Mouse (Mus musculus) heart, embryonic 12.5 days (tissue): ENCODE results near the gene Lao1. TPM values are rescaled to one million over a fixed set of nuclear protein-coding genes. Genes with fewer than 3 reads are reported as not detected.
"Not testable (repeated sequence)": the region's sequence is repeated elsewhere in the genome, so short reads cannot be mapped to it uniquely, and the experiment has no call there.

Experiments used
- ATAC-seq: fragments of 200-750 bp; cut with Nextera tagmentation; 2 replicates; pipeline ENCODE4 v1.8.0; 2017; ENCODE audit warnings: moderate TSS enrichment, moderate library complexity; ENCODE audit not compliant: insufficient number of reproducible peaks, low FRiP score
- H3K27ac ChIP-seq: fragments of 300-500 bp; sonication (generic); 2 replicates; pipeline ENCODE4 v1.5.1; 2016; ENCODE audit warnings: mild to moderate bottlenecking, moderate library complexity; ENCODE audit not compliant: poor library complexity, severe bottlenecking
- H3K27me3 ChIP-seq: fragments of 300-500 bp; sonication (generic); replicated peaks from 2 replicates; pipeline ENCODE4 v1.6.1; 2016; ENCODE audit warnings: mild to moderate bottlenecking, moderate library complexity
- H3K36me3 ChIP-seq: fragments of 300-500 bp; sonication (generic); 2 replicates; pipeline ENCODE4 v1.6.1; 2016; ENCODE audit warnings: mild to moderate bottlenecking, moderate library complexity
- H3K4me1 ChIP-seq: fragments of 300-500 bp; sonication (generic); replicated peaks from 2 replicates; pipeline ENCODE4 v1.6.1; 2016; ENCODE audit warnings: mild to moderate bottlenecking
- H3K4me2 ChIP-seq: fragments of 300-500 bp; sonication (generic); 2 replicates; pipeline ENCODE4 v1.6.1; 2016; ENCODE audit warnings: mild to moderate bottlenecking, moderate library complexity
- H3K4me3 ChIP-seq: fragments of 300-500 bp; sonication (generic); 2 replicates; pipeline ENCODE4 v1.5.1; 2016; ENCODE audit warnings: mild to moderate bottlenecking
- H3K9ac ChIP-seq: fragments of 300-500 bp; sonication (generic); 2 replicates; pipeline ENCODE4 v1.6.1; 2016; ENCODE audit warnings: mild to moderate bottlenecking, moderate library complexity
- H3K9me3 ChIP-seq: fragments of 300-500 bp; sonication (generic); replicated peaks from 2 replicates; pipeline ENCODE4 v1.6.1; 2016; ENCODE audit warnings: mild to moderate bottlenecking, moderate library complexity
- WGBS: fragments of 180-500 bp; shearing (Covaris S2); methylation state at CpG from one replicate; pipeline ENCODE4 v1.1.7; 2016; 5-methylcytosine and 5-hydroxymethylcytosine counted together
- polyA plus RNA-seq: library from polyadenylated mRNA; unstranded; fragments of >200 nt; fragmentation: Nextera tagmentation; extraction: Ambion mirVana; gene quantifications from 2 replicates; pipeline ENCODE4 v1.2.1, GENCODE M21; 2016

Gene Lao1
- not detected in 2 replicates for polyA plus RNA-seq

DNA sequence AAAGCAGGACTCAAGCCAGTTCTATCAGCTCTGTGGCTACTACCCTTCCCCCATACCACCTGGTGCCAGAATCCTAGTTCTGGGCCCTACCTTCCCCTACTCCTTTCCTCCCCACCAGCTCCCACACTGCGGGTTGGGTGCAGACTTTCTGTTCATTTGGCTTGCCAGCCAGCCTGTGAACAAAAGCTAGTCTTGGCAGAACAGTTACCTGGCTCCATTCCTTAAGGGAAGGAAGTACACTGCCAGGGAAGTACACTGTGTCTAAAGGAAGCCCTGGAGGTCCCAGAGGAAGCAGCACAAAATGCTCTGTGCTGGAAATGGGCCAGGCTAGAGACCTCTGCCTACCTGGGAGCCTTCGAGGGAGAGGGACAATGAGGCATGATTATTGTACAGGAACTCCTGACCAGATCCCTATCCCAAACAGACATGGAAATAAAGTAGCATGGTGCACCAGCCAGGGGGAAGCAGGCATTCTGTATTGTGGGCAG, at the start of gene Lao1:
Lao1 (plus strand) TSS at position 438 of the 488 bp plus-strand sequence.
- H3K9ac ChIP-seq, result no peak within 1 kb of the TSS
- no peak for ATAC-seq
- H3K4me1 ChIP-seq, result no peaks in the 10 kb centered on the region
- no peak within 1 kb of the TSS for H3K4me2 ChIP-seq
- WGBS, result 73% methylated on average over 2 of the region's 2 CpGs
- H3K27me3 ChIP-seq, result no peaks in the 10 kb centered on the region
- no peaks in the 10 kb centered on the region for H3K36me3 ChIP-seq
- H3K9me3 ChIP-seq, result no peaks in the 10 kb centered on the region
- H3K27ac ChIP-seq, result no peak within 1 kb of the TSS
- H3K4me3 ChIP-seq, result no peak within 1 kb of the TSS

DNA sequence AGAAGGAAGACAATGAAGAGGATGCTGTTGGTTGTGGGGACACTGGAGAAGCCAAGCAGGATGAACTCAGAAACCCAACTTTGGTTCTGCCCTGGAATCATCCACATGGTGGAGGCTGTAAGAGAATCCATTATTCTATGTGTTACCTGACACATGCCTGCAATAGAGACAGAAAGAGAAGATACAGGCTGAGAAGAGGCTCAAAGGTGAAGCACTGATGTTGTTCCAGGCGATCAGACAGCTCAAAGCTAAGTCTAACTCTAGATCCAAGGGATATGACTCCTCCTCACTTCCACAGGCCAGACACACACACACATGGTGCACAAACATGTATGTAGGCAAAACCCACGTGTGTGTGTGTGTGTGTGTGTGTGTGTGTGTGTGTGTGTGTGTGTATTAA, 44.0 kb upstream of the Lao1 start, which contains the start of gene Olfr1329:
Olfr1329 (minus strand) TSS at position 101 of the 400 bp plus-strand sequence.
- not testable (repeated sequence) for ATAC-seq, H3K9ac ChIP-seq, H3K9me3 ChIP-seq, H3K27ac ChIP-seq, H3K4me1 ChIP-seq, H3K4me2 ChIP-seq, H3K27me3 ChIP-seq, H3K4me3 ChIP-seq, H3K36me3 ChIP-seq
- WGBS, result 42% methylated on average over 2 of the region's 2 CpGs

GRCm38 (mm10) chr4:118931326-118931725, 30.1 kb upstream of the Lao1 start:
- H3K27me3 ChIP-seq, ATAC-seq, H3K4me1 ChIP-seq, H3K9me3 ChIP-seq, H3K4me3 ChIP-seq, H3K9ac ChIP-seq, H3K36me3 ChIP-seq, H3K4me2 ChIP-seq, H3K27ac ChIP-seq: not testable (repeated sequence)
- WGBS, result 83% methylated on average over 3 of the region's 3 CpGs

DNA sequence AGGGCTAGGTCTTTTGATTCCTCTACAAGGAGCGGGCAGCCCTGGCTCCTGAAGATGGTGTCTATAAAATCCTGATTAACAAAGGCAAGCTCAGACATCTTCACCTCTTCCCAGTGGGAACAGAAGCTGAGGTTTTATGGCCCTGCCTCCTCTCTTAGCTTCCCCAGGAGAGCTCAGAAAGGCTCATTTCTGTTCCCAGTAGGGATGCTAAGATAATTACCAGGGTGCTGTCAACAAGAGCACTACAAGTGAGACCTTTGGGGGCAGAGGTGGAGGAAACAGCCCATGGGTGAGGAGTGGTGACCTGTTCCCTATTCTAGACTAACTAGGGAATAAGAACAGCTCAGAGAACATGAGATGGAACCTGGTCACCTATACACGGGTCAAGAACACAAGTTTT, 22.9 kb upstream of the Lao1 start, which contains the start of gene Olfr1328:
Olfr1328 (minus strand) TSS at position 101 of the 400 bp plus-strand sequence.
- H3K4me3 ChIP-seq, result no peak within 1 kb of the TSS
- ATAC-seq, result no peak
- no peak within 1 kb of the TSS for H3K4me2 ChIP-seq
- no peak within 1 kb of the TSS for H3K27ac ChIP-seq
- no peaks in the 10 kb centered on the region for H3K36me3 ChIP-seq
- H3K9ac ChIP-seq, result no peak within 1 kb of the TSS
- no peaks in the 10 kb centered on the region for H3K4me1 ChIP-seq
- WGBS, result 70% methylated on average over 2 of the region's 2 CpGs
- H3K9me3 ChIP-seq, result no peaks in the 10 kb centered on the region
- no peaks in the 10 kb centered on the region for H3K27me3 ChIP-seq

DNA sequence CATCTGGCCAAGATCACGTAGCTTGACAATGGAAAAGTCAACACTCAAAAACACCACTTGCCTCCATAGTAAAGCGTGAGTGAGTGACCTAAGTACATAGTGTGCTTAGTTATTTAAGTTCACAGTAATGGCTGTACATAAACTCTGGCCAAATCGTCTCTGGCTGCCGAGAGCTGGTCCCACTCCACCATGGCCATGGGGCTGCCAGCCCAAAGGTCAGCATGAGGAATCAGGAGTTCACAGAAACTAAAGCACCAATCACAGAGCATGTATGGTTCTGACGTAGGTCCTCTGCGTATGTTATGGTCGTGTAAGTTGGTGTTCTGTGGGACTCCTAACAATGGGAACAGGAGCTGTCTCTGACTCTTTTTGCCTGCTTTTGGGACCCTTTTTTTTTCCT, 2.6 kb upstream of the Lao1 start:
- WGBS, result 75% methylated on average over 7 of the region's 7 CpGs
- H3K36me3 ChIP-seq, result no peaks in the 10 kb centered on the region
- no peak overlapping the region for H3K27ac ChIP-seq
- H3K27me3 ChIP-seq, result no peaks in the 10 kb centered on the region
- H3K4me2 ChIP-seq, result no peak overlapping the region
- no peak overlapping the region for H3K4me3 ChIP-seq
- no peak for ATAC-seq
- no peaks in the 10 kb centered on the region for H3K4me1 ChIP-seq
- H3K9me3 ChIP-seq, result no peaks in the 10 kb centered on the region
- no peak overlapping the region for H3K9ac ChIP-seq

GRCm38 (mm10) chr4:118967711-118968110, 6.3 kb downstream of the Lao1 start:
- ATAC-seq, result no peak
- WGBS, result 85% methylated on average over 15 of the region's 15 CpGs

GRCm38 (mm10) chr4:118973281-118973680, 11.9 kb downstream of the Lao1 start:
- ATAC-seq, result no peak

More at GRCm38 (mm10) chr4:118967711-118968110, 6.3 kb downstream of the Lao1 start:
- Histone ChIP-seq H3K4me1 (no peaks in the 10 kb centered on the region), H3K4me3 (no peak overlapping the region), H3K9ac (no peak overlapping the region), H3K4me2 (no peak overlapping the region), H3K36me3 (no peaks in the 10 kb centered on the region), H3K27ac (no peak overlapping the region), H3K9me3 (0 out of 2 replicates have a peak, but pooled peaks cover 2% of the 10 kb centered on the region), H3K27me3 (no peaks in the 10 kb centered on the region)

DNA sequence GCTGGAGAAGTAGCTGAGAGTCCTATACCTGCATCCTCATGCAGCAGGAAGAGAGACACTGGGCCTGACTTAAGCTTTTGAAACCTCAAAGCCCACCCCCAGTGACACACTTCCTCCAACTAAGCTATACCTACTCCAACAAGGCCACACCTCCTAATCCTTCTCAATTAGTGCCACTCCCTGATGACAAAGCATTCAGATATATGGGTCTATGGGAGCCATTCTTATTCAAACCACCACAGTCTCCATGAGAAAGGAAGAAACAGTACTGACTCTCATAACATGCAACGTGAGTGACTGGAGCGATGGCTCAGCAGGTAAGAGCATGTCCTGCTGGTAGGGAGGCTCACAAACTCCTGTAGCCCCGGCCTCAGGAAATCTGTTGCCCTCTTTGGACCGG, 23.9 kb downstream of the Lao1 start:
- H3K27me3 ChIP-seq, result no peaks in the 10 kb centered on the region
- peaks cover 4% of the 10 kb centered on the region; the same call in 1 of the 2 replicates for H3K9me3 ChIP-seq
- no peak overlapping the region for H3K4me3 ChIP-seq
- H3K36me3 ChIP-seq, result no peaks in the 10 kb centered on the region
- H3K27ac ChIP-seq, result no peak overlapping the region
- no peak overlapping the region for H3K9ac ChIP-seq
- no peaks in the 10 kb centered on the region; the same call in 1 of the 2 replicates for H3K4me1 ChIP-seq
- no peak overlapping the region for H3K4me2 ChIP-seq
- ATAC-seq, result no peak
- WGBS, result 85% methylated on average over 4 of the region's 4 CpGs

More at GRCm38 (mm10) chr4:118973281-118973680, 11.9 kb downstream of the Lao1 start:
- H3K27ac ChIP-seq, result no peak overlapping the region
- H3K4me3 ChIP-seq, result no peak overlapping the region
- WGBS, result 72% methylated on average over 2 of the region's 2 CpGs
- H3K9me3 ChIP-seq, result 0 out of 2 replicates have a peak, but pooled peaks cover 5% of the 10 kb centered on the region
- H3K36me3 ChIP-seq, result no peaks in the 10 kb centered on the region
- no peak overlapping the region for H3K4me2 ChIP-seq
- no peaks in the 10 kb centered on the region for H3K27me3 ChIP-seq
- H3K4me1 ChIP-seq, result no peaks in the 10 kb centered on the region
- H3K9ac ChIP-seq, result no peak overlapping the region

- WGBS, result 11% methylated on average over 3 of the region's 3 CpGs
- Histone ChIP-seq H3K27me3 (no peaks in the 10 kb centered on the region), H3K4me2 (no peak overlapping the region), H3K9me3 (peaks cover 4% of the 10 kb centered on the region), H3K4me1 (no peaks in the 10 kb centered on the region; the same call in 1 of the 2 replicates), H3K27ac (no peak overlapping the region), H3K9ac (no peak overlapping the region), H3K4me3 (no peak overlapping the region), H3K36me3 (no peaks in the 10 kb centered on the region)
- ATAC-seq, result no peak
Observed at GRCm38 (mm10) chr4:118988535-118988934, 27.2 kb downstream of the Lao1 start.

DNA sequence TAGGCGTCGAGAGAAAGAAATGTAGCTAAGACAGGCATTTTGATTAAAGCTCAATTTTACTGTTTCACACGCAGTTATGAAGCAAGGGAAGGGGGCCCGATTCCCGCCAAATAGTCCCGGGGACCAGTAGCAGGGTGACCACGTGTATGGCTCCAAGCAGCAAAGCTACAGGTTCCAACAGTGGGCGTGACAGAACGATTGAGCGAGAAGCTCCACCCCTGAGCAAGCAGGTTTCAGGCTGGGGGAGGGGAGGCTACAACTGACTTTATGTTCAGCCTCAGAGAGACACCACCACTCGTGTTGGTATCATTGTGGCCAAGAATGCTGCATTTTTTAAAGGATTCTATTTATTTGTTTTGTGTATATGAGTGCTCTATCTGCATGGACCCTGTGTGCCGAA, 28.0 kb downstream of the Lao1 start:
- Histone ChIP-seq H3K9ac (no peak overlapping the region), H3K27me3 (no peaks in the 10 kb centered on the region), H3K9me3 (peaks cover 7% of the 10 kb centered on the region), H3K36me3 (no peaks in the 10 kb centered on the region; the same call in 1 of the 2 replicates), H3K4me3 (no peak overlapping the region), H3K27ac (no peak overlapping the region), H3K4me2 (no peak overlapping the region), H3K4me1 (no peaks in the 10 kb centered on the region; the same call in 1 of the 2 replicates)
- 24% methylated on average over 12 of the region's 12 CpGs for WGBS
- no peak for ATAC-seq

GRCm38 (mm10) chr4:118991797-118992196, 30.4 kb downstream of the Lao1 start:
- Histone ChIP-seq H3K4me3 (no peak overlapping the region), H3K4me2 (no peak overlapping the region), H3K27ac (no peak overlapping the region)

GRCm38 (mm10) chr4:118997127-118997542, 35.8 kb downstream of the Lao1 start:
- Histone ChIP-seq H3K27ac (no peak overlapping the region), H3K4me2 (no peak overlapping the region), H3K9ac (no peak overlapping the region), H3K27me3 (no peaks in the 10 kb centered on the region), H3K9me3 (peaks cover 13% of the 10 kb centered on the region), H3K4me3 (no peak overlapping the region), H3K4me1 (peaks cover 7% of the 10 kb centered on the region), H3K36me3 (no peaks in the 10 kb centered on the region; the same call in 1 of the 2 replicates)
- WGBS, result 85% methylated on average over 14 of the region's 14 CpGs
- no peak for ATAC-seq

More at GRCm38 (mm10) chr4:118991797-118992196, 30.4 kb downstream of the Lao1 start:
- 41% methylated on average over 4 of the region's 4 CpGs for WGBS
- H3K9me3 ChIP-seq, result peaks cover 13% of the 10 kb centered on the region
- no peaks in the 10 kb centered on the region for H3K27me3 ChIP-seq
- ATAC-seq, result no peak
- H3K36me3 ChIP-seq, result no peaks in the 10 kb centered on the region; the same call in 1 of the 2 replicates
- H3K4me1 ChIP-seq, result no peaks in the 10 kb centered on the region; the same call in 1 of the 2 replicates
- H3K9ac ChIP-seq, result no peak overlapping the region
